Mouse (Mus musculus) small intestine, adult 2 months (tissue): ENCODE measurements around the gene Cab39.

ENCODE experiments used
- CTCF ChIP-seq: fragments of 200-500 bp; IDR thresholded peaks from 2 replicates; pipeline ENCODE4 v1.5.1; 2012; ENCODE audit warnings: low read depth, mild to moderate bottlenecking, control low read depth, inconsistent platforms, low read length, moderate library complexity, mixed read lengths; ENCODE audit not compliant: insufficient replicate concordance, insufficient read length; ENCODE audit errors: extremely low read depth
- POLR2A ChIP-seq: fragments of 200-500 bp; IDR thresholded peaks from 2 replicates; pipeline ENCODE4 v1.6.1; 2012; ENCODE audit warnings: low read depth, mild to moderate bottlenecking, control low read depth, inconsistent platforms, low read length, moderate library complexity

- TF ChIP-seq POLR2A (peak; percentile 43), CTCF (no peak)
These were observed 998 bp downstream of the Cab39 start for GRCm38 (mm10) chr1:85794106-85794771.
